Mouse (Mus musculus) retina, embryonic 14.5 days (tissue): ENCODE results near the gene Csnk1g2.
"Not testable (repeated sequence)": the region's sequence is repeated elsewhere in the genome, so short reads cannot be mapped to it uniquely, and the experiment has no call there.

Experiments used
- DNase-seq: peaks from one replicate; pipeline ENCODE4 v3.0.0-alpha.2; 2015; ENCODE audit warnings: low spot score

The Csnk1g2 gene

DNA sequence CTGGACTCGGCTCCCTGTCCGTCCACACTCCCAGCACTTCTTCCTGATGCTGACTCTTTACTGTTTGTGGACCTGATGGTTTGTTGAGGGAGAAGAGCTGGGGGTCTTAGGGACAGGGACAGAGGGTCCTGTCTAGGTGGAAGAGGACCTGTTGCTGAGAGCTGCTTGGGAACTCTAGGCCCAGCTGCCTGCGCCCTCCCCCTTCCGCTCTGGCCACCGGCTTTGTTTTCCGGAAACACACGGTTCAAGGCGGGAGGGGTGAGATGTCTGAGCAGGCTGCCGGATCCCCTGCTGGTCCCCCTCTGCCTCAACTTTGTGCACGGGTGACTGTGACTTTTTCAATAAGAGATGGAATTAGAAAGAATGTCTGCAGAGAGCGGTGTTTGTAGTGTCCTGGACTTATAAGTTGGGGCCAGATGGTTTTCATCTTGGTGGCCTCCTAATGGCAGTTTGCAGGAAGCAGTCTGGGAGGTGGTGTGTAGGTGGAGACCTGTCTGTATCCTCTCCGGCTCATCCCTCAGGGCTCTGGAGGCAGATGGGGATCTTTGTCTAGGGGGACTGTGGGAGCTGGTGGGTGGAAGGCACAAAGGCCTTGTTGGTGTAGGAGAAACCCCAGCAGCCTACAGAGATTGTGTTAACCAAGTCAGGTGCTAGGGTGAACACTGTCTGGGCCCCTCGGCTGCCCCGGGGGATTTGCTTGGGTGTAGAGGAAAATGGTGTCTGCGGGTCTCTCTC, 986 bp downstream of the Csnk1g2 start:
- DNase-seq, result peak; percentile 55

DNA sequence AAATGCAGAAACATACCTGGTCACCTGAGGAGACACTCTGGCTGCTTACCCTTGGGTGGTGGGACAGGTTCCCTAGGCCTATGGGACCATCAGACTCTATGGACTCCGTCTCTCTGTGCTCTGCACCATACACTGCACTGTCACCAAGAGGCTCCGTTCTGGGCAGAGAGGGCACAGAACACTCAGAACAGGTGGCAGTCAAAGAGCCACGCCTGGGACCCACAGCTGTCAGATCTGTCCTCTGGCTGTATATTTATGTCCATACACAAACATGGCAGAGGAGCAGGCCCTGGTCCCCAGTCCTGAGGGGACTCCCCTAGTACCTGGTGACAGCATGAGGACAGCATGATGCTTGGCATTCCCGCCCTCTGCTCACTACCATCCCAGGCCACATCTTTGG, 3.1 kb downstream of the Csnk1g2 start:
- no peak for DNase-seq

DNA sequence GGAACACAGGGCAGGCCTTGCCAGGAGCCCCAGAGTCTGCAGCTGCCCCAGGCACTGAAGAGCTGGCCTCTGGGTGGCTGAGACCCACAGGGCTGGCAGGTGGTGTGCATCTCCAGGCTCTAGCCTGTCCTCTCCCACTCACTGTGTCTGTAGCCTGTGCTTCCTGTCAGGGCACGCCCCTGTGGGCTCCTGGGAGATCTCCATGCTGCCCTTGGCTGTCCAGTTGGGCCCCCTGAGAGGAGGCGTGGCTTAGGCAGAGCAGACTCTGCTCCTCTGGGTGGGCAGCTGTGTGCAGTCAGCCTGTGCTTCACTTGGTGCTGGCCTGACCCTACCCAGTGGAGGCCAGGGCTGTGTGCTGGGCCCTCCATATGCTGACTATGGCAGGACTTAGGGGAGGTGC, 5.0 kb downstream of the Csnk1g2 start:
- DNase-seq, result peak; percentile 58

DNA sequence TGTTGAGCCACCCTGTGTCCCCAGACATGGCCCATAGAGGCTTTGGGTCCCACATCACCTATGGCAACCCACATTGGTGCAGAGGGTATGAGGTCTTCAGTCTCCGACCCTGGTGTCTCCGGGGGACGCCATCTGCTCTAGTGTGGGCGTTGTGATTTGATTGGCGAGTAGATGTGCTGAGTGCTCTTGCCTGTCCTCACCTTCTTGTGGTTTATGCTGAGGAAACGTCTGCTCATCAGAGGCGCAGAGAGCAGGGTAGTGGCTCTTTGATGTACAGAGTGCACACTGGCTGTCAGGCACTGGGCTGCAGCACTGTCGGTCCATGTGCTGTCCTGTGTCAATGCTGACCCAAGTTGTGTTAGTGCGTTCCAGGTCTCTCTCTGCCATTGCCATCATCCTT, 6.3 kb downstream of the Csnk1g2 start:
- DNase-seq, result no peak

DNA sequence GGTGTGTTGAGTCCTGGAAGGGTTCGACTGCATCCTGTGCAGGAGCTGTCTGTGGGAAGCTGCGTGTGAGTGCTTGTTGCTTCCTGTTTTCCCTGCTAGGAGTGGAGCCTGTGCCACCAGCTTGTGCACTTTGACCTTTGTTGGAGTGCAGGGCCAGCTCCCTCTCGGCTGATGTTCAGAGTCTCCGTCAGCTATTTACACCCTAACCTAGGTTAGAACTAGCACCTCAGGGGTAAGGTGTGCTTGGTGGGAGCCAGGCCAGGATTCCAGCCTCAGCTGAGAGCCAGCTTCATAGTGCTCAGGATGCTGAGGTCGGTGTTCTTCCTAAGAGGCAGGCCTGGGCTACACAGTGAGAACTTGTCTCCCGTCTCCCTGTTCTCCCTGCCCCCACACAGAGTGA, 12.7 kb downstream of the Csnk1g2 start:
- no peak for DNase-seq

DNA sequence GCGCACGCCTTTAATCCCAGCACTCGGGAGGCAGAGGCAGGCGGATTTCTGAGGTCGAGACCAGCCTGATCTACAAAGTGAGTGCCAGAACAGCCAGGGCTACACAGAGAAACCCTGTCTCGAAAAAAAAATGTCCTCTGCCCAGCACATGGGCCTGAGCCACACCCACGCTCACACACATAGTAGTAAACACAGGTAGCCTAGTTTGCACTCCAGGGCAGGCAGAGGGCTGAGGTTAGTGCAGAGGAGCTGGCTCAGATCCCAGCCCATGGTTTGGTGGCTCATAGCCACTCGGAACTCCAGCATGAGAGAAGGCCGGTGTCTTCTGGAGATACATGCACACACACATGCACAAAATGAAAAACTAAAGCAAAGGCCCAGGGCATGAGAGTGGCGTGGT, 24.3 kb downstream of the Csnk1g2 start:
- DNase-seq, result no peak

DNA sequence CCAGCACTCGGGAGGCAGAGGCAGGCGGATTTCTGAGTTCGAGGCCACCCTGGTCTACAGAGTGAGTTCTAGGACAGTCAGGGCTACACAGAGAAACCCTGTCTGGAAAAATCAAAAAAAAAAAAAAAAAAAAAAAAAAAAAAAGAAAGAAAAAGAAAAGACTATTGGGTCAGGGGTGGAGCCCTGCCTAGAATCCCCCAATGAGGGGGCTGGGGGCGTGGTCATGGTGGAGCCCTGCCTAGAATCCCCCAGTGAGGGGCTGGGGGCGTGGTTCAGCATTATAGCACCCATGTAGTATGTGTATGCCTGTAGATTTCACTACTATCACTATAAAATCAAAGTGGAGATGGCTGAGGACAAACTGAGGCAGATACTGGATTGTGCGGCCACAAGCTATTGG, 27.3 kb downstream of the Csnk1g2 start:
- not testable (repeated sequence) for DNase-seq

DNA sequence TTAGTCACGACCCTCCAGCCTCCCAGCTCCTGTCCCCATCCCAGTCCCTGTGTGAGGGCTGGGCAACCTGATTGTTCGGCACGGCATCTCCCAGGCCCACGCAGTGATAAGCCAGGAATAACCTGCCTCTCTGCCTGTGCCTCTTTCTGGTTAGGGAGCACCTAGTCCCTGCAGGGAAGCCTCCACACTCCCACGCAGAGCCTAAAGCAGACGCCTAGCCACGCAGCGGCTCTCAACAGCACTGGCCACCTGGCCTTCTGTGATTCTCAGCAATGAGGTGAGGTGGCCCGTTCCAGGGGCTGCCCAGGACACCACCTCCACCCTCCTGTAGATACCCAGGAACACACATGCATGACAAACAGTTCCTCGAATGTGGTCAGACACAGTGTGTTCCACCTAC, 27.8 kb downstream of the Csnk1g2 start:
- DNase-seq, result no peak

DNA sequence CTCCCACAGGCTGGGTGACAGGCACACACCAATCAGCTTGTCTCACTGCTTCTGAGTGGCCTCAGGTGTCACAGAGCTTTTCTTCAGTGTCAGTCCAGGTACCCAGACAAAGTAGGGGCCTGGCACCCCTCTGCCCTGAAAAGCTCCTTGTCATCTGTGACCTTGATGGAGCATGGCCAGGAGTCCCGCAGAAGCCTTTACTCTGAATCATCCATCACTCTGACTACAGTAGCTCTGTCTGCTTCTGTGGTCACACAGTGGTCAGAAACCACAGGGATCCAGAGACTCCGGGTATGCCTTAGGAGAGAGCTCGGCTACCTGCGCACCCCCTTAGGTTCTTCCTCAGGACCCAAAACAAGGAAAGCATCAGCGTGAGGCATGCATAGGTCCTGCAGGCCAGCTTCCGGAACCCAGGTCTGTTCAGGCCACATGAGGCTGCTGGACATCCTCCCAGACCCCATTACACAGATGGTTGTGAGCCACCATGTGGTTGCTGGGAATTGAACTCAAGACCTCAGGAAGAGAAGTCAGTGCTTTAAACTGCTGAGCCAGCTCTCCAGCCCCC, 30.6 kb downstream of the Csnk1g2 start:
- no peak for DNase-seq

DNA sequence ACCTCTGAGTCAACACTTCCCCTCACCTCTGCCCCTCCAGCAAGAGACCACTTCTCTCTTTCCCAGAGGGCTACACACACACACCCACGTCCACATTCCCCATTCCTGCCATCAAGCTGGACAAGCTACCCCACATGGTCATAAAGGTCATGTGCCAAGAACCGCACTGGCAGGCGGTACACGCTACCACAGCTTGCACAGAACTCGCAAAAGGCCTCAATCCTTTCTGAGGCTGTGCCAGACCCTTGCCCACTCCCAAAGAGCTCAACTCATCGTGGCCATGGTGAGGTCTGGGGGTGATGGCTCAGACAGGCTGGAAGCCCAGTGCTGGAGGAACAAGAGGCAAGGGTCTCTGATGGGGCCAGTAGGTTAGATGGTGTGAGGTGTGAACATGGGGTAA, 32.2 kb downstream of the Csnk1g2 start:
- no peak for DNase-seq

DNA sequence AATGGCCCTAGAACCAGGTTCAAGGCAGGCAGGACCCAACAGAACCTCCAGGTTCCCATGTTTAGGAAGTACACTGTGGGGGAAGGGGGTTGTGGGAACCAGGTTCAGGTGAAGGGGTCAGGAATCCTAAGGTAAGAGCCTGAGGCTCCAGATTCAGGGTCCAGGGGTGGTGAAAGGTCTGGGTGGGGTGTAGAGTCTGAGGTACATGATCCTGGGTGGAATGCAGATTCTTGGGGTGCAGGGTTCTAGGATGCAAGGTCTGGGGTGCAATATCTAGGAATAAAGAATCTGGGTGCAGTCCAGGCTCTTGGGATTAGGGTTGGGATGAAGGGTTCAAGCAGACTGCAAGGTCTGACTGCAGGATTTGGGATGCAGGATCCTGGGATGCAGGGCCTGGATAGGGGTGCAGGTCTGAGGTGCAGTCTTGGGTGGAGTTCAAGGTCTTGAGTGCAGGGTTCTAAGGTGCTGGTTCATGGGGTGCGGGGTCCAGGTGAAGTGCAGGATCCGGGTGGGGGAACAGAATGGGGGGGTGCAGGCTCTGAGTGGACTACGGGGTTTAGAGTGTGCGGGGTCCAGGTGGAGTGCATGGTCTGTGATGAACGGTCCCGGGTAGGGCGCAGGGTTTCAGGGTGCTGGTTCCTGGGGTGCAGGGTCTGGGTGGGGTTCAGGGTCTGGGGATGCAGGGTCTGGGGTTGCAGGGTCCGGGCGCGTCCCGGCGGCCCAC, 32.9 kb downstream of the Csnk1g2 start:
- no peak for DNase-seq

DNA sequence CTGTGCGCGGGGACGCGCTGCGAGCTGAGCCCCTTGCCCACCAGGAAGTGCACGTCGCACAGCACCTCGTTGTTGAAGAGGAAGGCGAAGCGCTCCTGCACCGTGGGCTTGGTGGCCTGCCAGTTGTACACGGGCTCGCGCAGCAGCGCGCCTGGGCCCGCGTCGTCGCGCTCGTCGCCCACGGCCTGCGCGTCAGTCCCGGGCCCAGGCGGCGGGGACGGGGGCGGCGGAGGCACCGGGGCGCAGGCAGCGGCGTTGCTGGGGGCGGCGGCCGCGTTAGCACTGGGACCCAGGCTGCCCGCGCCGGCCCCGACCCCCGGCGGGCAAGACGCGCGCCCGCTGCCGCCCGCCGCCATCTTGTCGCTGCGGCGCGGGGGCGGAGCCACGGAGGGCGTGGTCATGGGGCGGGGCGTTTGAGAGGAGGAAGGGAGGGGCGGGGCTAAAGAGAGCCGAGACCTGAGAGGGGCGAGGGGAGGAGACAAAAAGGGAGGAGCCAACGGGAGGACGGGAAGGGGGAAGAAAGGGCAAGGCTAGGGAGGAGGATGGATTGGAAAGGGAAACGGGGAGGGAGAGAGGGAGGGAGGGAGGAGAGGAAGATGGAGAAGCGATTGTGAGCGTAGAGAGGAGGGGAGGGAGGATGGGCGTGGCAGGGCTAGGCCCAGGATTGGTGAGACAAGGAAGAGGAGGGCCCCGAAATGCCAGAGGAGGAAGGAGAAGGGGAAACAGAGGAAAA, 33.7 kb downstream of the Csnk1g2 start:
- DNase-seq, result peak; percentile 97

DNA sequence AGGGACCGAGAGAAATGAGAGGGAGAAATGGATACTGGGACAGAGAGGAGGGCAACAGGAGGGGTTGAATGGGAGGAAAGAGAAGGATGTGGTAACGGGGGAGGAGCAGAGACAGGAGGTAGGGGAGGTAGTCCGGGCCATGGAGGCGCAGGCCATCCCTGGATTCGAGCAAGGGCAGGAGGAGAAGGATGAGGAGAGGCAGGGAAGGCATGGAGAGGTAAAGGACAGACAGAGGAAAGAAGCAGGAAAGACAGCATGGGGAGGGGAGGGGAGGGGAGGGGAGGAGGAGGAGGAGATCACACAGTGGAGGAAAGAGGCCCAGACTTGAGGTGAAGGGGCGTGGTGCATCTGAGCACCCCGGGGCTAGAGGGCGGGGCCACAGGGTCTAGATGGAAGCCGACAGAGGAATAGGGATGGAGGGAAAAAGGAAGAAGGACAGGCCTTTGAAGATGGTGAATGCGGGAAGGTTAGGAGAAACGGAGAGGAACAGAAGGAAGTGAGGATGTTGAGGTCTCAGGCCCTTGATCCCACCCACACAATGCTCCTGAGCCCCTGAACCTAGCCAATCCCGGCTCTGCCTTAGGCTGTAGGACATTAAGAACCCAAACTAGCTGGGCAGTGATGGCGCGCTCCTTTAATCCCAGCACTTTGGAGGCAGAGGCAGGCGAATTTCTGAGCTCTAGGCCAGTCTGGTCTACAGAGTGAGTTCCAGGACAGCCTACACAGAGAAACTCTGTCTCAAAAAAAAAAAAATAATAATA, 34.4 kb downstream of the Csnk1g2 start, which contains the start of gene Btbd2:
Gene Btbd2, minus strand, starts transcription at position 209 of the 761 bp plus-strand sequence.
- DNase-seq, result no peak

DNA sequence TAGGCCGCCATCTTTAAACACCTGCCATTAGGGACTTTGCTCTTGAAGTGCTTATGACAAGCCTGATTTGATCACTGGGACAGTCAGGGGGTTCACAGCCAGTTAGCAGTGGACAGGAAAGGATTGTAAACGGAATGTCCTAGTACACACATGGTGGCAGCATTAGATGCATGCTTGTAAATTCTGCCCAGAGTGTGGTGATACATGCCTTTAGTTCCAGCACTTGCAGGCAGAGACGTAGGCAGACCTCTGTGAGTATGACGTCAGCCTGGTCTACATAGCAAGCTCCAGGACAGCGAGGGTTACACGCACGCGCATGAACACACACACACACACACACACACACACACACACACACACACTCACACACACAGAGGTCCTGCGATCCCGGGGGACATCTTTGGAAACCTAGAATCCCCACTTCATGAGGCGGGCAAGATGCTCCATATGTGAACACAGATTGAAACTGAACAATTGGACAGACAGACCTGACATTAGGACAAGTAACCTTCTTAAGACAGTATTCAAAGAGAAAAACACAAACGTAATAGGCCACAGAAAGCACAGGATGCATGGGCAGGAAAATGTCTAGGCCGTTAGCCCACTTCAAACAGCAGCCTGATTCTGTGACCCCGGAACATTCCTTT, 35.7 kb downstream of the Csnk1g2 start:
- no peak for DNase-seq

DNA sequence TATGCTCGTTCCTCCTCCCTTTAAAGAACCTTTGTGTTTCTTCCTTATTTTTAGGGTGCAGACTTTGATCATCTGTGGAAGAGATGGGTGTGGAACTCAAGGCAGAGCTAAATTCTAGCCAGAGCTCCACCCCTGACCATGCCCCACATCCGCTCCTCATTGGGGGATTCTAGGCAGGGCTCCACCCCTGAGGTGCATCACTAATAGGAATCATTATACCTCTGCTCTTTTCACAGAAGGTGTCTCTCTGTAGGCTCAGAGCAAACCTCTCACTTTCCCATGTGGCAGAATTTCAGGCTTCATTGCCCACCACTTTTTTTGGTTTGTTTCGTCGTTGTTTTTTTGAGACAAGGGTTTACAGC, 36.2 kb downstream of the Csnk1g2 start:
- no peak for DNase-seq

DNA sequence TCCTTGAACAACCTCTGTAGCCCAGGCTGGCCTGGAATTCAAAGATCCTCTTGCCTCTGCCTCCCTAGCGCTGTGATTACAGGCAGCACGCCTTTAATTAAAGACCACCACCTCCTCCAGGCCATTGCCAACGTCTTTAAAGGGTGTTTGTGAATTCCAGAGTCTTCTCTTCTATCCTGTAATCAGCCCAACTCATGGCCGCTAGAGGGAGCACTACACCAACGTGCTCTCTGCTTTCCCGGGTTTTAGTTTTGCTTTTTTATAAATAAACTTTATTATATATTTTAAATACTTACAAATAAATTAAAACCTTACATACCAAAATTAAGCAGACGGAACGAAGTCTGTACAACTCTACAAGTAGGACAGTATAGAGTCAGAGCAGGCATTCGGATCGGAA, 36.6 kb downstream of the Csnk1g2 start:
- DNase-seq, result peak; percentile 84

DNA sequence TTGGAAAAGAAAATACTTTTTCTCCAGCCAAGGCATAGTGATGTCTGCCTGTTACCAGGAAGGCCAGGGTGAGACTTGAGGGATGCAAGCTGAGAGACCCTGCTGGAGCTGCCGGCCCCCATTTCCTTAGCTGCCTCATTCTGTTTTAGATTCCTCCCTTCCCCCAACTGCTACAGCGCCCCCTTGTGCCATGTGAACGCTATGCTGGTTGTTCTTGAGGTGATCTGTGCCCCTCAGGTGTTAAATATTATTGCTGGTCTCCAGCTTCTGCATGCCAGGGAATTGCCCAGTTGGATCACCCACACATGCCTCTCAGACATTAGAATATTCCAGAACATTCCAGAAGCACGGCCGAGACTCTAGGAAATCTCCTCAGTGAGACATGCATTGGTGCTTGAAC, 38.5 kb downstream of the Csnk1g2 start:
- peak; percentile 71 for DNase-seq

DNA sequence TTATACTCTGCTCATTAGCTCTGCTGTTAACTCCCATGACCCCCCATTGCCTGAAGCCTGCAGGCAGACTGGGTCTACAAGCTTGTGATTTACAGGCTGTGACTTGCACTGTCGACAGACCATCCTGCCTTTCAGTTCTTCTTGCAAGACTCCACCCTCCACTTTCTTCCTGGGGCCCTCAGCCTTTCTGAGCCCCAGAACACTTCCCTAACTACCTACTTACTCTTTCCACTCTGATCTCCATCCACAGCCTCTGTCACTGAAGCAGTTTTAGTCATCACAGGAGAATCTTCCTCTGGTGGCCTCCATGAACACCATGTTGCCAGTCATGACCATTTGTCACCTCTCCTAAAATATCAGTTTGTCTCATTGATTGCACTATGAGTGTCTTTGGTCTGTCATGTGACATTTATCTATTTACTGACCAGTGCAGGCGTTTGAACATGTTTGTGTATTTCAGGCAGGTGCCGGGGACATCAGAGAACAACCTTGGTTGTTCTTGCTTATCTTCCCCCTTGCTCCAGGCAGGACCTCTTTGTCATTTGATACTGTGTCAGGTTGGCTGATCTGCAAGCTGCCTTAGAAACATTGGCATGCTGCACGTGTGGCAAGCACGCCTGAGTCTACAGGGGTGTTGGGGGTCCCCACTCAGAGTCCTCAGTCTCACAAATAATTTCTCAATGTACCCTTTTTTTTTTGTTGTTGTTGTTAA, 41.0 kb downstream of the Csnk1g2 start:
- no peak for DNase-seq

DNA sequence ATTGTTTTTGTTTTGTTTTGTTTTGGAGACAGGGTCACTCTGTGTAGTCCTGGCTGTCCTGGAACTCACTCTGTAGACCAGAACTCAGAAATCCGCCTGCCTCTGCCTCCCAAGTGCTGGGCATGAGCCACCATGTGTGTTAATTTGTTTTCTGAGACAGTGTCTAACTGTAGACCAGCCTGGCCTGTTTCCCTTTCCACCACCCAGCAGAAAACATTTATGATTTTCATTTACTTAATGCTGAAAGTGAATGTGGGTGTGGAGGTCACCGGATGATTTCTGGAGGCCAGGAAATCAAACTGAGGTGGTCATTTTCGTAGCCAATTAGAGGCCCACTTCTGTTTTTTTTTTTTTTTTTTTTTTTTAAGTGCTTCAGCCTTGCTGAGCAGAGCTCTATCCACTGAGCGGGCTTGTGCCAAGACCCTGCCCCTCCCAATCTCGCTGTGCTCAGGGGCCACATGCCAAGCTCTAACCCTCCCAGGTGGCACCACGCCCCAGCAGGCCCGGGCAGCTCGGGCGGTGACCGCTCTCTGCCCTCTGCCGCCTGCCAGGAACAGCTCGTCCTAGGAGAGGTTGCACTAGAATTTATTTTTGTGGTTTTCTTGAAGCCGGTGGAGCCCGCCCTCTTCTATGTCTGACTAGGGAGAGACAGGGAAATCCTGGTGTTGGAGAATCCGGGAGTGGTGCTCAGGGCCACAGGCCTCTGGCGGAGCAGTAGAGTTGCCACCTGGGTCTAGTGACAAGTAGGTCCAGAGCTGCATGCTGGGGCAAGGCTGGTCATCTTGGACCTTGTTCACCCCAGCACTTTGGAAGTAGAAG, 41.8 kb downstream of the Csnk1g2 start:
- no peak for DNase-seq

DNA sequence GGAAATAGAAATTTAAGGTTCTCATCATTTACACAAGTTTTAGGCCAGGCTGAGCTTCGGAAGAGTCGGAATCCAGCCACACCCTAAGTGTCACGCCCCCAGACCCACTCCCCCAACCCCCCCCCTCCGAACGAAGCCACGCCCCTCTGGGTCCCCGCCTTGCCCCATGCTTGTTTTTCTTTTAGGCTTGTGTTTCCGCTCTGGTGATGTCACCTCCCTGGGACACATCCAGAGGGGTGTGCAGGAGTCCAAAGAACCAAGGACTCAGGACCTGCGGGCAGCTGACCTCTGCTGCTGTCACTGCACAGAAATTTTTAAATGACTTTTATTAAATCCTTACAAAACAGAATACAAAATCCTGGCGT, 42.4 kb downstream of the Csnk1g2 start:
- no peak for DNase-seq
